Mouse (Mus musculus) megakaryocyte, adult 5-6 weeks (primary cell): Measurements from ENCODE around the gene Arhgap19. TPM values are rescaled to one million over a fixed set of nuclear protein-coding genes. Genes with fewer than 3 reads are reported as not detected.

ENCODE experiments used
- ATAC-seq: 2 replicates; pipeline ENCODE4 v1.8.0; 2016; ENCODE audit warnings: mild to moderate bottlenecking, inconsistent platforms; ENCODE audit not compliant: poor library complexity, severe bottlenecking
- total RNA-seq, 2 experiments: library from RNA; stranded (forward) in 1 of 2; stranded (reverse) in 1 of 2; fragments of 153-499, 151-499 nt in 1 of 2; fragments of 221-1000, 200-1000 nt in 1 of 2; gene quantifications; 2 replicates each; pipeline versions ENCODE4 v1.2.3 to v1.2.4; 2015 to 2017

Gene Arhgap19
- total RNA-seq, 2 experiments from 2014 or later = 48.5 to 62.7 TPM

- ATAC-seq = no peak
These were observed 30.8 kb upstream of the Arhgap19 start for GRCm38 (mm10) chr19:41832501-41833201.

- ATAC-seq = no peak
These were observed 30.0 kb upstream of the Arhgap19 start for GRCm38 (mm10) chr19:41831718-41832391.

- ATAC-seq = no peak
These were observed 29.3 kb upstream of the Arhgap19 start for GRCm38 (mm10) chr19:41831101-41831570.

GRCm38 (mm10) chr19:41830106-41831031 lies 28.5 kb upstream of the Arhgap19 start:
- ATAC-seq = peak; percentile 81

- peak; percentile 87 for ATAC-seq
These were observed 27.7 kb upstream of the Arhgap19 start, which contains the start of gene Frat1 for GRCm38 (mm10) chr19:41829381-41830105. TSS of gene Frat1 (plus strand) at chr19:41829970.

GRCm38 (mm10) chr19:41828941-41829340 lies 27.1 kb upstream of the Arhgap19 start:
- ATAC-seq = no peak

- no peak for ATAC-seq
These were observed 24.7 kb upstream of the Arhgap19 start for GRCm38 (mm10) chr19:41826529-41826928.

- ATAC-seq = peak; percentile 41
These were observed 23.1 kb upstream of the Arhgap19 start for GRCm38 (mm10) chr19:41824950-41825349.

GRCm38 (mm10) chr19:41822589-41822988 lies 20.7 kb upstream of the Arhgap19 start:
- ATAC-seq = no peak

GRCm38 (mm10) chr19:41821436-41821835 lies 19.6 kb upstream of the Arhgap19 start:
- no peak for ATAC-seq

GRCm38 (mm10) chr19:41818749-41819148 lies 16.9 kb upstream of the Arhgap19 start:
- no peak for ATAC-seq

- ATAC-seq = no peak
These were observed 15.5 kb upstream of the Arhgap19 start for GRCm38 (mm10) chr19:41817325-41817724.

- no peak for ATAC-seq
These were observed 15.1 kb upstream of the Arhgap19 start for GRCm38 (mm10) chr19:41816915-41817314.

GRCm38 (mm10) chr19:41816410-41816809 lies 14.6 kb upstream of the Arhgap19 start:
- no peak for ATAC-seq

GRCm38 (mm10) chr19:41813374-41813773 lies 11.5 kb upstream of the Arhgap19 start:
- ATAC-seq = no peak

- ATAC-seq = no peak
These were observed 10.7 kb upstream of the Arhgap19 start for GRCm38 (mm10) chr19:41812525-41812924.

GRCm38 (mm10) chr19:41810074-41810473 lies 8.2 kb upstream of the Arhgap19 start:
- no peak for ATAC-seq

- no peak for ATAC-seq
These were observed 6.3 kb upstream of the Arhgap19 start for GRCm38 (mm10) chr19:41808104-41808634.

GRCm38 (mm10) chr19:41807497-41807896 lies 5.7 kb upstream of the Arhgap19 start:
- ATAC-seq = no peak

GRCm38 (mm10) chr19:41805831-41806230 lies 4.0 kb upstream of the Arhgap19 start:
- ATAC-seq = no peak
